Mouse (Mus musculus): ENCODE results near the gene Rap1gap2. TPM values are rescaled to one million over a fixed set of nuclear protein-coding genes. Genes with fewer than 3 reads are reported as not detected.

Gene Rap1gap2
- polyA plus RNA-seq, 1 experiment, result 4.7 TPM

DNA sequence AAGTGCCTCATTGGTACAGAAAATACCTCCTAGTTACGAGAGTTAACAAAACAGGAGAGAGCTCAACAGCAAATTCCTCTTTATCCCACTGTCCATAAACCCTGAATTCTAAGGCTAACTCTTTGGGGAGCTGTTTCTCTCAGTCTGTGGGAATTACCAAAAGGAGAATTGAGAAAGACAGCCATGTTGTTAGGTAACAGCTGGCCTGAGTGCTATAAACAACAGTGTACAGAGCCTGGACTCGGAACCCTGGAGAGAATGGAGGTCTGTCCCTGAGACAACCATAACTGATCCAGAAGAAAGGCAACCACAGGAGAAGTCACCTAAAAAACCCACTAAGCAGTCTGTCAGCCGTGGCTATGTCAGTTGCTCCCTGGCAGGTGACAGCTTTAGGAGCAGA, 198.3 kb downstream of the Rap1gap2 start:
- no peak for TF ChIP-seq GATA1 (IDR thresholded peaks at IDR 0.05; ENCODE audit: low read length)

DNA sequence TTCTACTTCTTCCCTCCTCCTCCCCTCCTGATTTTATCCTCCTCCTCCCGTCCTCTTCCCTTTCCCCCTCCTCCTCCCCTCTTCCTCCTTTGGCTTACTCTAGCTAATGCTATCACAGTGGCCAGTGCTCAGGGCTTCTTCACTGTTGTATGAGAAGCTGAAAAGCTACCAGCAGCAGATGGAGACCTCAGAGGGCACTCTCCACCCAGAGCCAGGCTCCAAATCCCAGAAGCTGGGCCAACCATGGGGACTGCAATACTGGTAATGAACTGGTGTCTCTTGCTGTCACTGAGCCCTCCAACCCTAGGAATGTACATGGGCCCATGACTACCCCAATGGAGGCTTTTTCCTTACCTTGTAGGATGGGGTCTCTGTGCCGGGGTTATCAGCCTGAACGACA, 198.8 kb downstream of the Rap1gap2 start:
- TF ChIP-seq GATA1 (IDR thresholded peaks at IDR 0.05; ENCODE audit: low read length), result no peak

DNA sequence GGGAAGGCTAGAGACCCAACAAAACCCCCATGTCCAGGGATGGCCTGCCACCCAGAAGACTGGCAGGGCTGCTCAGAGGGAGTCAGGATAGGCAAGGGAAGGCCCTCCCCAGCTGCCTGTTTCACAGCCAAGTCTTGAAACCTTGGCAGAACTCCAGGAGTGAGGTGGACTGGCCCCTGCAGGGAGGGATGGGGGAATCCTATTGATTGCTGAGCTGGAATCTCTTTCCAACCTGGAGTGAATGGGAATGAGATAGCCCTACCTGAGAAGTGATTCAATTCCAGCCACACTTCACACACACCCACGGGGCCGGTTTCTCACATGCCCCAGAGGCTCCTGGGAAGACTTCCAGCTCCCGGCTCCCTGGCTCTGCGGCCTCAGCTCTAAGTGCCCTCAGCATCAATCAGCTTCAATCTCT, 200.9 kb downstream of the Rap1gap2 start:
- no peak for TF ChIP-seq GATA1 (IDR thresholded peaks at IDR 0.05; ENCODE audit: low read length)

DNA sequence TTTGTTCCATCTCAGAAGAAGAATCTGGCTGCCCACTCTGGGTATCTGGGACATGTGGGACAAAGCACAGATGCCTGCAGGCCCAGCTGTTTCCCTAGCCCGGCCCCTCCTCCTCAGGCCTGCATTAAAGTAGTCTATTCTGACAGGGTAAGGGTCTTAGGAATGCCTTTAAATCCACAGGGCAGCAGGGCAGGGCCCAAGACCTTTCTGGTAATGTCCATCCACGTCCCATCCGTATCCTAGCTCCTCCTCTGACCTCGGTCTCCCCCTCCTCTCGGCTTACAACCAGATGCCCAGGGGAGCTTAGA, 201.3 kb downstream of the Rap1gap2 start:
- no peak for TF ChIP-seq GATA1 (IDR thresholded peaks at IDR 0.05; ENCODE audit: low read length)

DNA sequence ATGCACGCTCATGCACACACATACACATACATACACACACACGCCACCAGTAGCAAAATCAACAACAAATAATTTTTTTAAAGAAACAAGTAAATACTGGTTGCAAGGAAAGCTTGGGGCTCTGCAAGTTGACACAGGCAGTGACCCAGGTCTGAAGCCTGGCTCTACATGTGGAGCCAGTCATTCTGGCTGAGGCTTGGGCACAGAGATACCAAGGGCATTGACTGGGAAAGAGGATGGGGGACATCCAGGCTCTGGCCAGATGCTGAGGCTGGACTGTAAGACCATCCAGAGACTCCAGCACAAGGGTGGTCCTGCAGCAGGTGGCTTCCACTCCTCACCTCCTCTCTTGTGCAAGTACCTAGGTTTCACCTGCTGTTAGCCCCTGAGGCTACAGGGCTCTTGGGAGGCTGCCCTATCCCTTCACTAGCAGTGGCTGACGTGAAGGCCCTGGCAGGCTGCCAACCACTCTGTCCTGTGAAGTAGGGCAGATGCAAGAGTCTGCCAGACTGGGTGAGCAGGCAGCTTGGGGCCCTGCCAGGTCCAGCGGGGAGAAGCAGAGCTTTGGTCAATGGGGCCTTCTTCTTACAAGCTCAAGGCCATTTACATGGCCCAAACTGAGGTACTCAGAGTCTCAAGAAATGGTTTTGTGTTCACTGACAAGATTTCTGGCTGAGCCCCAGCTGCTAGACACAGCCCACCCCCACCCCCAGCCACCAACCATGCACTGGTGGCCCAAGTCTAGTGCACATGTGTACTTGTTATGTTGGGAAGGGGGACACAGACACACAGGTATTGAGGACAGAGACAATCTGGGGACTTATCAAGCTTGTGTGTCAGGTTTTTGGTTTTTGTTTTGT, 201.9 kb downstream of the Rap1gap2 start:
- TF ChIP-seq GATA1 (IDR thresholded peaks at IDR 0.05; ENCODE audit: low read length), result no peak

DNA sequence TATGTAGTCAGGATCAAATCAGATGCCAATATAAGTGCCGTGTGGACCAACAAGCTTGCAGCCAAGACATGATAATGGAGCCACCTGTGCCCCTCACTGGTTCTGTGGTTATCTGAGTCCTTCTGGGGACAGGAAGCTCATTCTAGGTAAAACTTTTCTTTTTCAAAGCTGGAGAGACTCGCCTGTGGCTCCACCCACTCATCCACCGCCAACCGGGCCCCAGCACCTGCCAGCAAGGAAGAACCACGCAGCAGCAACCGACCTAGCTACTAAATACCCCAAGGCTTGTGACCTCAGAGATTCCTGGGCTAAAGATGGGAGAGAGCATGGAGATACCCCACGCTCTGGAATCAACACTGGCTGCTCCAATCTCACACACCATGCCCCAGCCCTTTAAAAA, 205.5 kb downstream of the Rap1gap2 start:
- TF ChIP-seq GATA1 (IDR thresholded peaks at IDR 0.05; ENCODE audit: low read length), result no peak

DNA sequence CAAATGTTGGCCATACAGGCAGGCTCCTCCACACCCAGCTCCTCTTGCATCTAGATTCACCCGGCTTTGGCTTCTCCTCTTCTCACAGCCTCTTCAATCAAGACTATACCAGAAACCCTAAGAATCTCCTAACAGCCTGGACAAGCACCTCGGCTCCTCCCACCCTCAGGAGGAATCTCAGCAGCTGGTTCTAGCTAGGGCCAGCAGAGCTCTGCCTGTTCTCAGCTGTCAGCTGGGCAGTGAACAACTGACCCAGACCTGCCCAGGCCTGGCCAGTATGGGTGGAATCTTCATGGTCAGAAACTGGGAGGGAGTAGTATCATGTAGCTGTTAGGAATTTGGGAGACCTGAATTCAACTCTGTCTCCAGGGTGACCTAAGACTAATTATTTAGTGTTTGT, 206.5 kb downstream of the Rap1gap2 start:
- TF ChIP-seq GATA1 (IDR thresholded peaks at IDR 0.05; ENCODE audit: low read length), result no peak

DNA sequence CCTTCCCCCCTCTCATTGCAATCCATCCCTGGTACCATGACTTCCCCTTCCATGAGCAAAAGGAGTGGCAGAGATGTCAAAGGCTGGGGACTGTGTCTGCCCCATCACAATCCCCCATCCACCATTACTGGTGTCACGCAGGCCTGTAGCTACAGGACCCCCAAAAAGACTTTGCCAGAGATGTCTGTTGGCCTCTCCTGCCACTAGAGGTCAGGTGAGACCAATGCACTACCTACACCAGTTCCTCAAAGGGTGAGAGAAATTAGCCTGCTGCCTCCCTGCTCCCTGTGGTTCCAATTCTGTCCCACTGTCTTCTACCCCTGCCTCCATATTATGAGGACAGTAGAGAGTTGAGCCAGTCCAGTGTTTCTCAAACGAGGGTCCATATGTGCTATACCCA, 208.6 kb downstream of the Rap1gap2 start:
- TF ChIP-seq GATA1 (IDR thresholded peaks at IDR 0.05; ENCODE audit: low read length), result no peak

DNA sequence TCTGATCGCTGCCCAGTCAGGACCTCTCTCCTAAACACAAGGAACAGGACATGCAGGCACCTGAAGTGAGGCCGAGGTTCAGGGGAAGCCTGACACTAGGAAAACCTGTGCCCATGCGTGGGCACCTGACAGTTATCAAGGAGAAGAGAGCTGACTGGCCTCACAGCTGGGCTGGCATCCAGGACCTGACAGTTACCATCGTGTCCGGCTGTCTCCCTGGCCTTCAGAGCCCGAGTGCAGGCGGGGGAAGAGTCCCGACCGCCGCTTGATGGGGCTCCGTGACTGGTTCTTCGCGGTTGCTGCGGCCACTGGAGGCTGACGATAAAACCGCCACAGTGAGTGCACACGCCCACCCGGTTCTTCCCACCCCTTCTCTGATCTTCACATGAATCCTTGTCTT, 215.1 kb downstream of the Rap1gap2 start:
- no peak for TF ChIP-seq GATA1 (IDR thresholded peaks at IDR 0.05; ENCODE audit: low read length)

DNA sequence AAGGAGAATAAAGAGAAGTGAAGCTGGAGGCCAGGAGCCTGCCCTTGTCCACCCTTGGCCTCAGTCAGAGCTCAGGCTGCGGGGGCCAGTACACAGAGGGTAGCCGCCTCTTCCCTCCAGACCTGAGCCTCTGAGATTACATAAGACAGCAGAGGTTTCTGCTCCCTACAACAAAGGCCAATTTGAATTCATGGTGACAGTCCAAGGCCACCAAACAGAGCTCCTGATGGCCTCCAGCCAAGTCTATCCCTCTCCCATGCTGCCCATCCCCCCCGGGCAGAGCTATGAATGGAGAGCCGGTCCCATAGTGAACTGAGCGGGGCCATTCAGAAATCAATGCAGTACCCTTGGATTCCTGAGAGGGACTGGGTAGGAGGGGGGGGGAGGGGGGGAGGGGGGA, 217.2 kb downstream of the Rap1gap2 start:
- no peak for TF ChIP-seq GATA1 (IDR thresholded peaks at IDR 0.05; ENCODE audit: low read length)

DNA sequence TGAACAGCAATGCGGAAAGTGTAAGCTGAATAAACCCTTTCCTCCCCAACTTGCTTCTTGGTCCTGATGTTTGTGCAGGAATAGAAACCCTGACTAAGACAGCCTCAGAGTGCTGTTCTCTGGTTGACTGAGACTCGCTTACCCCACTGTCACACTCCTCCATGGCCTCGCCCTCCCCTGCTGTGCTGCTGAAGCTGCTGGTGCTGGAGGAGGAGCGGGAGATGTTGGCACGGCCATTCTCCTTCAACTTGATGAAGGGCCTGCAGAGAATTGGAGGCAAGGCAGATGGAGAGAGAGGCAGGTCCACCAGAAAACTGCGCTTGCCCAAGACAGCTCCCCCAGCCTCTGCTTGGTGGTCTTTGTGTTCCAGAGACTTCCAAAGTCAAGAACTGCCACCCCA, 217.8 kb downstream of the Rap1gap2 start:
- TF ChIP-seq GATA1 (IDR thresholded peaks at IDR 0.05; ENCODE audit: low read length), result no peak

DNA sequence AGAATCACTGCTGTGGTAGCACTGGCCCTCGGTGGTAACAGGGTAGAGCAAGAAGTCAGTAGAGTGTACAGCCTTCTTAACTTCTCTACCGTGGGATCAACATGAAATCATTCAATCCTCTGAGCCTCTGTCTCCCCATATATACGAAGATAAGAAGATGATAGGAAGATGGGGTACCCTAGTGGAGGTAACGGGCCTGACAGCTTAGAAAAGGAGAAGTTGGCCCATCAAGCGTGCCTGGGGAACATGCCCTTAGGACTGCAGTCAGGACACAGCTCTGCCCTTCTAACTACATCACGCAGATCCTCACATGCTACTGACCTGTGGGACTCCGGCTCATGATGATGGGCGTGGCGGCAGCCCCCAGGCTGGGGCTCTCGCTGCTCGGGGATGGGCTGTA, 218.8 kb downstream of the Rap1gap2 start:
- TF ChIP-seq GATA1 (IDR thresholded peaks at IDR 0.05; ENCODE audit: low read length), result no peak

DNA sequence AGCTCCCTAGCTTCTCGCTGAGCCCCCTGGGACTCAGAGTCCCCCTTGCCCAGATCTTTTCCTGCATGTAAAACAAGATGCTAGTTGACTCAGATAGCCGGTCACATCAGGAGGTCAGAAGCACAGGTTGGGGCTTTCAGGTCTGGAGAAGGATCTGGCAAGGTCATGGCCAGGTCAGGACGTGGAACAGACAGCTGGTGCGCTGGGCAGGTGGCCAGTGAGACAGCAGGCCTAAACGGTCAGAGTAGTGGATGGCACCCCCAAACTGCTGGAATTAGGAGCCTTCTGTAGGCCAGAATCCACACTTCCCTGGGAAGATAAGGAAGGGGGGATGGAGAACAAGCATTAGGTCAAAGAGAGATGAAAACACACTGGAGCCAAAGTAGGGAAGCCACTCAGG, 223.5 kb downstream of the Rap1gap2 start:
- TF ChIP-seq GATA1 (IDR thresholded peaks at IDR 0.05; ENCODE audit: low read length), result no peak

DNA sequence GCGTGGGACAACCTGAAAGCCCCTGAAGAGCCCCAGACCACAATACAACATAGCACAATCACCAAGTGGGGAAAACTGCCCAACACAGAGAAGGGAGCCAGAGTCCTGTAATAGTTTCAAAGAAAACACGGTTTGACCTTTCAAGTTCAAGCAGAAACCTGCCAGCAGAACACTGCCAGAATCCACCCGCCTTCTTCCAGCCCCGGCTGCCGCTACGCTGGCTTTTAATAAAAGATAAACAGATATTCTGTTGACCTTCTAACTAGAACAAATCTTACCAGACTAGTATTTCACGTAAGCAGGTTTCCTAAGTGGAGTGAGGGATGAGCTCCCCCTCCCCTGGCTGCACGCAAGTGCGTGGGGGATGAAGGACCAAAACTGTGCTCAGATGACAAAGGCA, 225.0 kb downstream of the Rap1gap2 start:
- no peak for TF ChIP-seq GATA1 (IDR thresholded peaks at IDR 0.05; ENCODE audit: low read length)

DNA sequence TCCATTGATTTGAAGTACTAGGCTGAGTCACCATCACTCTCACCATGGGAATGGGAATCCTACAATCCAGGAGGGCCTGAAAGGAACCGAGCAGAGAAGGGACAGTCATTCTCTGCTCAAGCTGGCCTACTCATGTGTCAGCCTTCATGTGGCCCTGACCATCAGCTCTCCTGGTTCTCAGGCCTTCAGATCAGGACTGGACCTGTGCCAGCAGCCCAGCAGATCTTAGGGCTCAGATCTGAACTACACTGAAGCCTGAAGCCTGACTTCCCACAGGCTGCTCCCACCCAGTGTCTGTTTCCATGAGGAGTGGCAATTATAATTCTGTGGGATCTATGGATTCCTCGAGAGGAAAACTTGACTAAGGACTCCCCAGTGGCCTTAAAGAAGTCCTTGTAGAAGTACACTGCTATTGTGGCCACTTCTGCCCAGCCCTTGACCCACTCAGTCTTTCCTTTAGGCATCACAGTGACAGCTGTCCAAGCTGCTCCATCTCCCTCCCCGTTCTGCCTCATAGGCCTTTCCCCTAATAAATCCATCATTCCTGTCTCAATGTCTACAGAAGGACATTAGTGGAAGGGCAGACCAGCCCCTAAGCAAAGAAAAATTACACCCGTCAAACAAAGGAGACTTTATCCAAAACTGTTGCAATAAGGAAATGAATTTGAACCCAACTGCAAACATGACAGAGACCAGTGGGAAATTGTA, 231.4 kb downstream of the Rap1gap2 start:
- no peak for TF ChIP-seq GATA1 (IDR thresholded peaks at IDR 0.05; ENCODE audit: low read length)

DNA sequence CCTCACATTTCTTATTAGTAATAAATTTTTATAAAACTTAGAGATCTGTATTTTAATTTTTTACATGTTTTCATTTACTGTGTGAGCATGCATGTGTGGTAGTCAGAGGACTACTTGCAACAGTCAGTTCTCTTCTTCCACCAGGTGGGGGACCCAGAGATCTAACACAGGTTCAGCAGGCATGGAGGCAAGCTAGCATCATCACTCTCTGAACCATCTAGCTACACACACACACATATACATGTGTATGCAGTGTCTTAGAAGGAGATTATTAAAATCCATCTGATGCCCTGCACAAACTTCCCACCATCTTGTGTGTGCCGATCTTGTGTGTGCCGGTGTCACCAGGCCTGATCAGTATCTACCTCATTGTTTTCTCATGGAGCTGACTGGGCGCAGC, 233.9 kb downstream of the Rap1gap2 start:
- TF ChIP-seq GATA1 (IDR thresholded peaks at IDR 0.05; ENCODE audit: low read length), result no peak
